Comparison of ENCODE assay signal across 25 mouse cellular contexts in the genomic region with DNA sequence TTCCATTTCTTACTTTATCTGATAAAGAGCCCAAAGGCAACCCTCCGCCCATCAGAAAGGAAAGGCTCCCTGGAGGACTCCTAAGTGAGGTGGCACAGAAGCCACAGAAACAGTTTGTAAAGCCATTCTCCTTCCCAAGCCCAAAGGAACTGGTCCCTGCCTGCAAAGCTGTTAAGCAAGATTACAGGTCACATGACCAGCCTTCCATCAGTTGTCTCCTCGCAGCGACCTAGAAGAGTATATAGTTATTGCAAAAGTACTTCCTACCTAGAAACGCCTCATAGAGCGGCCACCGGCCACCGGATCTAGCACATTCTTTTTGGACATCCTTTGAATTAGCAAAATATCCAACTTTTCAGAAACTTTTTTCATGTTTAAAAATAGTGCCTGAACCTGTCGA. TPM values are rescaled to one million over a fixed set of nuclear protein-coding genes. Genes with fewer than 3 reads are reported as not detected.
DNase-seq lines count a peak whose midpoint lies in the region; ATAC-seq and TF ChIP-seq lines count a peak whose summit lies in the region.
"Had no signal": no experiment of that assay in that cellular context is flagged by ENCODE, and none has a peak within 500 bp of the region (broad histone marks: within the 10 kb centered on the region; RNA-seq: fewer than 3 reads in every experiment).

No protein-coding gene starts in this region.

- H3K4me3 ChIP-seq in C2C12 (ENCODE audit: insufficient read depth, poor library complexity, severe bottlenecking): no peak overlapping the region
- H3K4me3 ChIP-seq: embryonic facial prominence, embryonic 12.5 days; embryonic facial prominence, embryonic 15.5 days; heart, adult 2 months; heart, embryonic 10.5 days; heart, embryonic 13.5 days had no signal

- no peaks in the 10 kb centered on the region for H3K27me3 ChIP-seq in C2C12 (ENCODE audit: control insufficient read depth, insufficient read depth, insufficient read length)
- H3K27me3 ChIP-seq: embryonic facial prominence, embryonic 12.5 days; embryonic facial prominence, embryonic 15.5 days; heart, embryonic 13.5 days had no signal

- peak; percentile 61 for ATAC-seq in megakaryocyte progenitor cell, adult 5-6 weeks (replicated peaks; ENCODE audit: poor library complexity)
- ATAC-seq: CD4-positive, CD25-positive, alpha-beta regulatory T cell, adult 4 months; forebrain, embryonic 14.5 days; hindbrain, postnatal 0 days; inflammation-experienced regulatory T-cells, adult 6 months; intestine, embryonic 16.5 days had no signal

- DNase-seq in MEL-GATA-1-ER (ENCODE audit: extremely low read depth, low read depth): peak; percentile 17
- DNase-seq in retina, embryonic 14.5 days (ENCODE audit: low spot score): no peak
- no peak for DNase-seq in cerebellum, postnatal 14 days
- DNase-seq in embryo, embryonic 9.5 days (ENCODE audit: extremely low spot score): no peak
- DNase-seq: adrenal gland, adult 2 months; adrenal gland, postnatal 14 days; cerebellum, adult 11 months; cerebellum, adult 2 months; cerebellum, adult 9-11 months; cerebellum, postnatal 36 days; gastrocnemius, postnatal 25 days; heart, adult 2 months; heart, postnatal 14 days; heart, postnatal 4 days had no signal

- TF ChIP-seq CTCF in C2C12 (IDR thresholded peaks at IDR 0.05; ENCODE audit: control insufficient read depth, insufficient read depth, insufficient read length): no peak

- no peaks in the 10 kb centered on the region for H3K79me3 ChIP-seq in C2C12 (ENCODE audit: low read depth)

- peaks cover 12% of the 10 kb centered on the region for H3K36me3 ChIP-seq in C2C12 (ENCODE audit: control insufficient read depth, insufficient read depth)

- no peak overlapping the region for H3ac ChIP-seq in C2C12 (ENCODE audit: control insufficient read depth, insufficient read length, low read depth)

- no peaks in the 10 kb centered on the region for H3K79me2 ChIP-seq in C2C12 (ENCODE audit: control insufficient read depth, insufficient read depth)

TF ChIP-seq in C2C12, 6 proteins besides CTCF, POLR2A, EP300 and RAD21:
- TF ChIP-seq CEBPB (IDR thresholded peaks at IDR 0.05; ENCODE audit: low read depth) (no peak), USF1 (IDR thresholded peaks at IDR 0.05; ENCODE audit: low read depth) (peak; percentile 38)

RNA-seq across cellular contexts. Expression of a gene that starts 20.1 kb away (rescaled TPM):
- 22.6 TPM for polyA plus RNA-seq in C2C12 (2012; fragmentation: generic; extraction: Trizol)
- total RNA-seq in megakaryocyte progenitor cell, adult 5-6 weeks (2015): 37.9 and 45.4 TPM in 2 replicates
- total RNA-seq in megakaryocyte progenitor cell, adult 5-6 weeks (2017): 7.9 and 8.5 TPM in 2 replicates

RNA-seq across cellular contexts. Expression of a gene that starts 31.7 kb away (rescaled TPM):
- polyA plus RNA-seq in C2C12 (2012; fragmentation: generic; extraction: Trizol): 14.7 TPM
- 31.9 and 34.5 TPM in 2 replicates for total RNA-seq in megakaryocyte progenitor cell, adult 5-6 weeks (2015)
- total RNA-seq in megakaryocyte progenitor cell, adult 5-6 weeks (2017): 49.5 and 57.0 TPM in 2 replicates
